Mouse (Mus musculus): ENCODE measurements around the gene Flvcr2. TPM values are rescaled to one million over a fixed set of nuclear protein-coding genes. Genes with fewer than 3 reads are reported as not detected.

The Flvcr2 gene
- polyA plus RNA-seq, 1 experiment from 2014 or later = 2.3 TPM

- no peak overlapping the region for H3K27ac ChIP-seq (replicated peaks)
- no peaks in the 10 kb centered on the region for H3K9me3 ChIP-seq (replicated peaks)
- H3K4me2 ChIP-seq (replicated peaks) = no peak overlapping the region
- 66% methylated on average over 1 of the region's 1 CpGs for WGBS
- H3K4me3 ChIP-seq (replicated peaks) = no peak overlapping the region
- no peak for ATAC-seq (ENCODE audit: insufficient number of reproducible peaks, low FRiP score, low TSS enrichment, low read depth)
- no peaks in the 10 kb centered on the region for H3K27me3 ChIP-seq
- no peak overlapping the region for H3K9ac ChIP-seq
- H3K4me1 ChIP-seq = no peaks in the 10 kb centered on the region
- no peaks in the 10 kb centered on the region for H3K36me3 ChIP-seq
These were observed 18.3 kb downstream of the Flvcr2 start for GRCm38 (mm10) chr12:85764686-85765085.

GRCm38 (mm10) chr12:85766287-85766686, 19.9 kb downstream of the Flvcr2 start:
- H3K9ac ChIP-seq = no peak overlapping the region
- H3K4me3 ChIP-seq (replicated peaks) = no peak overlapping the region
- H3K27me3 ChIP-seq = no peaks in the 10 kb centered on the region
- ATAC-seq (ENCODE audit: insufficient number of reproducible peaks, low FRiP score, low TSS enrichment, low read depth) = no peak
- no peak overlapping the region for H3K4me2 ChIP-seq (replicated peaks)
- no peaks in the 10 kb centered on the region for H3K4me1 ChIP-seq
- no peaks in the 10 kb centered on the region for H3K9me3 ChIP-seq (replicated peaks)
- WGBS = 70% methylated on average over 3 of the region's 3 CpGs
- H3K36me3 ChIP-seq = no peaks in the 10 kb centered on the region
- H3K27ac ChIP-seq (replicated peaks) = no peak overlapping the region

- no peak overlapping the region for H3K4me3 ChIP-seq (replicated peaks)
- ATAC-seq (ENCODE audit: insufficient number of reproducible peaks, low FRiP score, low TSS enrichment, low read depth) = no peak
- 40% methylated on average over 4 of the region's 4 CpGs for WGBS
- H3K27me3 ChIP-seq = no peaks in the 10 kb centered on the region
- no peaks in the 10 kb centered on the region for H3K4me1 ChIP-seq
- no peak overlapping the region for H3K27ac ChIP-seq (replicated peaks)
- no peak overlapping the region for H3K4me2 ChIP-seq (replicated peaks)
- H3K36me3 ChIP-seq = no peaks in the 10 kb centered on the region
- H3K9ac ChIP-seq = no peak overlapping the region
- H3K9me3 ChIP-seq (replicated peaks) = no peaks in the 10 kb centered on the region
These were observed 21.4 kb downstream of the Flvcr2 start for GRCm38 (mm10) chr12:85767750-85768149.

GRCm38 (mm10) chr12:85771356-85771755, 25.0 kb downstream of the Flvcr2 start:
- no peak overlapping the region for H3K27ac ChIP-seq (replicated peaks)
- H3K4me1 ChIP-seq = no peaks in the 10 kb centered on the region
- ATAC-seq (ENCODE audit: insufficient number of reproducible peaks, low FRiP score, low TSS enrichment, low read depth) = 0 out of 2 replicates have a peak, but pooled peaks have one; percentile 11
- no peak overlapping the region for H3K4me2 ChIP-seq (replicated peaks)
- no peaks in the 10 kb centered on the region for H3K9me3 ChIP-seq (replicated peaks)
- H3K4me3 ChIP-seq (replicated peaks) = no peak overlapping the region
- H3K27me3 ChIP-seq = no peaks in the 10 kb centered on the region
- no peaks in the 10 kb centered on the region for H3K36me3 ChIP-seq
- H3K9ac ChIP-seq = no peak overlapping the region
- 55% methylated on average over 3 of the region's 3 CpGs for WGBS

- WGBS = 59% methylated on average over 3 of the region's 3 CpGs
- Histone ChIP-seq H3K9ac (no peak overlapping the region), H3K4me2 (replicated peaks) (no peak overlapping the region), H3K36me3 (no peaks in the 10 kb centered on the region), H3K27ac (replicated peaks) (no peak overlapping the region), H3K9me3 (replicated peaks) (no peaks in the 10 kb centered on the region), H3K4me3 (replicated peaks) (no peak overlapping the region), H3K4me1 (no peaks in the 10 kb centered on the region), H3K27me3 (no peaks in the 10 kb centered on the region)
- no peak for ATAC-seq (ENCODE audit: insufficient number of reproducible peaks, low FRiP score, low TSS enrichment, low read depth)
These were observed 32.6 kb downstream of the Flvcr2 start for GRCm38 (mm10) chr12:85778962-85779361.

- ATAC-seq (ENCODE audit: insufficient number of reproducible peaks, low FRiP score, low TSS enrichment, low read depth) = no peak
- Histone ChIP-seq H3K4me2 (replicated peaks) (no peak overlapping the region), H3K27me3 (no peaks in the 10 kb centered on the region), H3K4me3 (replicated peaks) (no peak overlapping the region), H3K9ac (no peak overlapping the region), H3K4me1 (no peaks in the 10 kb centered on the region), H3K9me3 (replicated peaks) (no peaks in the 10 kb centered on the region), H3K27ac (replicated peaks) (no peak overlapping the region), H3K36me3 (no peaks in the 10 kb centered on the region)
- 93% methylated on average over 5 of the region's 5 CpGs for WGBS
These were observed 33.4 kb downstream of the Flvcr2 start for GRCm38 (mm10) chr12:85779707-85780106.

DNA sequence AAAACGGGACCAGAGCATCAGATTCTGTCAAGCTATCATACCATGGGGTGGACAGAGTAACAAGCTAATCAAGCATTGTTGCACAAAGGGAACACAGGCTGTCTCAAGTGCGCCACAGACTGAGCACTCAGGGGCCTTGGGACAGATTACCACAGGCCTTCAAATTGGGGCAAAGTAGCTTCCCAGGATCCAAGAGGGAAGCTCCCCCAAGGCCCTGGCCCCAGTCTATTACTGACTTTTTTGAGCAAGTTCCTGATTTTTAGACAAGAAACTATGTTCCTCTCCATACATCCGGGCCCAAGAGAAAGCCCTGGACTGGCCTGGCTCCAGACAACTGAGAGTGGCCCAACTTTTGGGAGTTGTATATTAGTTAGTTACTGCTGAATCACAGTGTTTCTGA, 35.3 kb downstream of the Flvcr2 start:
- WGBS = 84% methylated on average over 3 of the region's 3 CpGs
- no peaks in the 10 kb centered on the region for H3K36me3 ChIP-seq
- H3K4me3 ChIP-seq (replicated peaks) = no peak overlapping the region
- no peak for ATAC-seq (ENCODE audit: insufficient number of reproducible peaks, low FRiP score, low TSS enrichment, low read depth)
- H3K27ac ChIP-seq (replicated peaks) = no peak overlapping the region
- no peak overlapping the region for H3K4me2 ChIP-seq (replicated peaks)
- no peaks in the 10 kb centered on the region for H3K9me3 ChIP-seq (replicated peaks)
- H3K4me1 ChIP-seq = no peaks in the 10 kb centered on the region
- no peaks in the 10 kb centered on the region for H3K27me3 ChIP-seq
- no peak overlapping the region for H3K9ac ChIP-seq

- H3K9me3 ChIP-seq (replicated peaks) = no peaks in the 10 kb centered on the region
- H3K9ac ChIP-seq = no peak overlapping the region
- H3K4me2 ChIP-seq (replicated peaks) = no peak overlapping the region
- no peaks in the 10 kb centered on the region for H3K36me3 ChIP-seq
- no peak for ATAC-seq (ENCODE audit: insufficient number of reproducible peaks, low FRiP score, low TSS enrichment, low read depth)
- H3K4me3 ChIP-seq (replicated peaks) = no peak overlapping the region
- WGBS = 60% methylated on average over 19 of the region's 19 CpGs
- no peaks in the 10 kb centered on the region for H3K4me1 ChIP-seq
- no peak overlapping the region for H3K27ac ChIP-seq (replicated peaks)
- no peaks in the 10 kb centered on the region for H3K27me3 ChIP-seq
These were observed 38.8 kb downstream of the Flvcr2 start for GRCm38 (mm10) chr12:85784916-85785815.

GRCm38 (mm10) chr12:85792158-85792557, 45.8 kb downstream of the Flvcr2 start:
- no peaks in the 10 kb centered on the region for H3K4me1 ChIP-seq
- H3K27ac ChIP-seq (replicated peaks) = no peak overlapping the region
- no peak for ATAC-seq (ENCODE audit: insufficient number of reproducible peaks, low FRiP score, low TSS enrichment, low read depth)
- WGBS = 80% methylated on average over 4 of the region's 4 CpGs
- no peak overlapping the region for H3K4me2 ChIP-seq (replicated peaks)
- no peaks in the 10 kb centered on the region for H3K36me3 ChIP-seq
- no peak overlapping the region for H3K4me3 ChIP-seq (replicated peaks)
- no peaks in the 10 kb centered on the region for H3K27me3 ChIP-seq
- no peaks in the 10 kb centered on the region for H3K9me3 ChIP-seq (replicated peaks)
- no peak overlapping the region for H3K9ac ChIP-seq

DNA sequence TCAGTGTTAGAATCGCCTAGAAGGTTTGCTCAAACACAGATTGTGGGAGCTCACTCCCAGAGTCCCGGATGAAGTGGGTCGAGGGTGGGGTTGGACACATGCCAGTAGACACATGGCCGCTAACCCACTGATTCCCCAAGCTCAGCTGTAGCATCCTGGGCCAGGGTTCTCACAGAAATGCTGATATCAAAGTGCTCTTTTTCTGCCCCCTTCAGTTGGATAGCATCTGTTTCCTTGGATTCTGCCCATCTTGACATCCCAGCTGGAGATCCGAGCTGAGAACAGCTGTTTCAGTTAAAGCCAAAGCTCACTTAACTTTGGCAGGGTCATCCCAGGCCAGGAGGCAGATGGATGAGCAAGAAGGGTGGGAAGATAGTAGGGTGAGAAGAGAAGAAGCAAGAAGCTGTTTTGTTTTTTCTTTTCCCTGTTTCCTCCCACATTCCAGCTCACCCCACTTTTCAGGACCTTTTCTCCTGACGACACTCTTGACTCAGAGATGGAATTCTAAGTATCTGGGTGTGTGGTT, 46.5 kb downstream of the Flvcr2 start:
- H3K4me1 ChIP-seq = no peaks in the 10 kb centered on the region
- H3K36me3 ChIP-seq = no peaks in the 10 kb centered on the region
- ATAC-seq (ENCODE audit: insufficient number of reproducible peaks, low FRiP score, low TSS enrichment, low read depth) = no peak
- H3K9me3 ChIP-seq (replicated peaks) = no peaks in the 10 kb centered on the region
- H3K4me2 ChIP-seq (replicated peaks) = no peak overlapping the region
- H3K27me3 ChIP-seq = no peaks in the 10 kb centered on the region
- no peak overlapping the region for H3K4me3 ChIP-seq (replicated peaks)
- no peak overlapping the region for H3K9ac ChIP-seq
- no peak overlapping the region for H3K27ac ChIP-seq (replicated peaks)
- 52% methylated on average over 6 of the region's 6 CpGs for WGBS

- 90% methylated on average over 2 of the region's 2 CpGs for WGBS
- Histone ChIP-seq H3K36me3 (no peaks in the 10 kb centered on the region), H3K9me3 (replicated peaks) (no peaks in the 10 kb centered on the region), H3K27ac (replicated peaks) (no peak overlapping the region), H3K4me2 (replicated peaks) (no peak overlapping the region), H3K4me3 (replicated peaks) (no peak overlapping the region), H3K27me3 (no peaks in the 10 kb centered on the region), H3K9ac (no peak overlapping the region), H3K4me1 (no peaks in the 10 kb centered on the region)
- ATAC-seq (ENCODE audit: insufficient number of reproducible peaks, low FRiP score, low TSS enrichment, low read depth) = no peak
These were observed 47.8 kb downstream of the Flvcr2 start for GRCm38 (mm10) chr12:85794094-85794493.

GRCm38 (mm10) chr12:85795551-85795950, 49.2 kb downstream of the Flvcr2 start:
- H3K36me3 ChIP-seq = no peaks in the 10 kb centered on the region
- no peaks in the 10 kb centered on the region for H3K27me3 ChIP-seq
- no peak overlapping the region for H3K4me2 ChIP-seq (replicated peaks)
- no peaks in the 10 kb centered on the region for H3K9me3 ChIP-seq (replicated peaks)
- ATAC-seq (ENCODE audit: insufficient number of reproducible peaks, low FRiP score, low TSS enrichment, low read depth) = no peak
- no peaks in the 10 kb centered on the region for H3K4me1 ChIP-seq
- 78% methylated on average over 1 of the region's 1 CpGs for WGBS
- no peak overlapping the region for H3K27ac ChIP-seq (replicated peaks)
- no peak overlapping the region for H3K4me3 ChIP-seq (replicated peaks)
- H3K9ac ChIP-seq = no peak overlapping the region

Data from embryonic facial prominence, embryonic 15.5 days (tissue).